Mouse (Mus musculus) midbrain, embryonic 15.5 days (tissue): ENCODE results near the gene Arhgap15. TPM values are rescaled to one million over a fixed set of nuclear protein-coding genes. Genes with fewer than 3 reads are reported as not detected.

ENCODE experiments used
- ATAC-seq: fragments of 200-750 bp; cut with Nextera tagmentation; replicated peaks from 2 replicates; pipeline ENCODE4 v1.8.0; 2017; ENCODE audit warnings: moderate TSS enrichment
- H3K27ac ChIP-seq: fragments of 300-500 bp; sonication (generic); 2 replicates; pipeline ENCODE4 v1.5.1; 2015; ENCODE audit warnings: mild to moderate bottlenecking, inconsistent platforms
- H3K27me3 ChIP-seq: fragments of 300-500 bp; sonication (generic); replicated peaks from 2 replicates; pipeline ENCODE4 v1.6.1; 2015; ENCODE audit warnings: inconsistent platforms
- H3K36me3 ChIP-seq: fragments of 300-500 bp; sonication (generic); replicated peaks from 2 replicates; pipeline ENCODE4 v1.6.1; 2015; ENCODE audit warnings: inconsistent platforms
- H3K4me1 ChIP-seq: fragments of 300-500 bp; sonication (generic); 2 replicates; pipeline ENCODE4 v1.6.1; 2015; ENCODE audit warnings: inconsistent platforms
- H3K4me2 ChIP-seq: fragments of 300-500 bp; sonication (generic); 2 replicates; pipeline ENCODE4 v1.6.1; 2015; ENCODE audit warnings: inconsistent platforms, mild to moderate bottlenecking, moderate library complexity
- H3K4me3 ChIP-seq: fragments of 300-500 bp; sonication (generic); 2 replicates; pipeline ENCODE4 v1.5.1; 2015; ENCODE audit warnings: mild to moderate bottlenecking, inconsistent platforms
- H3K9ac ChIP-seq: fragments of 300-500 bp; sonication (generic); 2 replicates; pipeline ENCODE4 v1.6.1; 2015; ENCODE audit warnings: mild to moderate bottlenecking, inconsistent platforms
- H3K9me3 ChIP-seq: fragments of 300-500 bp; sonication (generic); 2 replicates; pipeline ENCODE4 v1.6.1; 2016; ENCODE audit warnings: inconsistent platforms
- WGBS: fragments of 180-500 bp; shearing (Covaris S2); methylation state at CpG from one replicate; pipeline ENCODE4 v1.1.7; 2015; ENCODE audit warnings: mixed read lengths; 5-methylcytosine and 5-hydroxymethylcytosine counted together
- polyA plus RNA-seq: library from polyadenylated mRNA; unstranded; fragments of >200 nt; fragmentation: Nextera tagmentation; extraction: Ambion mirVana; gene quantifications from 2 replicates; pipeline ENCODE4 v1.2.1, GENCODE M21; 2015

Gene Arhgap15
- polyA plus RNA-seq, 1 experiment from 2014 or later: 0.79 TPM

DNA sequence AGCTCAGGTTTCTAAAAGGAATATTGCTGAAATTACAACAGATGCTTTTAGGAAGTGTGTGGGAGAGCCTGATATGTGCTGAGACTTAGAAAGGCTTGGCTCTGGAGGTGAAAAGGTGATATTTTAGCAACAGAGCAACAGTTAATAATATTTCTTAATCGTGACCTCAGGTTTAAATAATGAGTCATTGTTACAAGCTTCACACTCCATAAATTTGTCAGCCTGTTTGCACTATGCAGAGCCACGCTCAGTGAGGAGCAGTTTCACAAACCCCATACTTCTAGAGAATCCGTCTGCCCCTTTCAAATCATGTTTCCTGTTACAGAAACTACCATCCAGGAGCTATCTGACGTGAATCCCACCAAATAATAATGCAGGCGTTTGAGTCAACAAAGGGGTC lies 213.8 kb downstream of the Arhgap15 start:
- Histone ChIP-seq H3K9me3 (no peaks in the 10 kb centered on the region), H3K4me3 (no peak overlapping the region), H3K27me3 (no peaks in the 10 kb centered on the region), H3K4me2 (no peak overlapping the region), H3K27ac (no peak overlapping the region), H3K36me3 (no peaks in the 10 kb centered on the region), H3K9ac (no peak overlapping the region), H3K4me1 (no peaks in the 10 kb centered on the region)
- no peak for ATAC-seq
- WGBS: 81% methylated on average over 5 of the region's 5 CpGs

DNA sequence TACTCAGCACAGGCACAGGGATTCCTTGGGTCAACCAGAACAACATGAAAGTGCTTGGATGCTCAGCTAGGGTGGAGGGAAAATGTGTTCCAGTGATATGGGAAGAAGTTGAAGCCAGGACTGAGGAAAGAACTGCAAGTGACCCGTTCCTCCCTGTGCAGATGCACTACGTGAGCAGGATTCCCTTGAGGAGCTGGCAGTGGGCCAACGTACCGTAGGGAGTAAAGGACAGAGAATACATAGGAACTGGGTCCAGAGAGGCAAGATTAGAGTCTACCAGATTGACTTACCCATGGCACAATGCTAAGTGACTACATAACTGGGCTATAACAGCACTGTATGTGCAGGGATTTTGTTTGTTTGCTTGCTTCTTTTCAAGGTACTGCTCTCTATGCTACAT lies 220.0 kb downstream of the Arhgap15 start:
- no peaks in the 10 kb centered on the region for H3K9me3 ChIP-seq
- H3K4me1 ChIP-seq: no peaks in the 10 kb centered on the region
- H3K4me3 ChIP-seq: no peak overlapping the region
- no peak overlapping the region for H3K4me2 ChIP-seq
- no peaks in the 10 kb centered on the region for H3K36me3 ChIP-seq
- no peaks in the 10 kb centered on the region for H3K27me3 ChIP-seq
- no peak for ATAC-seq
- WGBS: 52% methylated on average over 4 of the region's 4 CpGs
- no peak overlapping the region for H3K9ac ChIP-seq
- no peak overlapping the region for H3K27ac ChIP-seq

DNA sequence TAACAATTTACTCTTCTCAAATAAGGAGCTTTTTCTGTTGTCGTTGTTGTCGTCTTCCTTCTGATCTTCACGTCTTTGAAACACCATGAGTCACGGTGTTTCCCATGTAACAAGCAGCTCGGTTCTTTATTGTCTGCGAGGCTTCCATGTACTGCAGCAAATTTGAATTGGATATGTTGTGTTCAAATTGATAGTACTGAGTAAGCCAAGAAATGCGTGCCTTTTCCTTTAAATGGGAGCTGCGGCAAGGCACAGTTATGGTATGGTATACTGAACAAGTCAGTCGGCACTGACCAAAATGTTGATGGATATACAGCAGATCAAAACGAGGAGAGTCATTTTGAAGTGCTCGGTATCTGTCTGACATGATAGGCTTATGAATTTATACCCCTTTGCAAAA lies 229.1 kb downstream of the Arhgap15 start:
- H3K9me3 ChIP-seq: no peaks in the 10 kb centered on the region
- ATAC-seq: peak; percentile 30; the same call in 1 of the 2 replicates
- H3K36me3 ChIP-seq: no peaks in the 10 kb centered on the region
- H3K9ac ChIP-seq: no peak overlapping the region
- H3K27ac ChIP-seq: peak overlapping the region; percentile 29; the same call in 1 of the 2 replicates
- H3K4me3 ChIP-seq: no peak overlapping the region
- 54% methylated on average over 11 of the region's 11 CpGs for WGBS
- H3K4me2 ChIP-seq: peak overlapping the region; percentile 21; the same call in 1 of the 2 replicates
- H3K4me1 ChIP-seq: peaks cover 3% of the 10 kb centered on the region; the same call in 1 of the 2 replicates
- no peaks in the 10 kb centered on the region for H3K27me3 ChIP-seq

DNA sequence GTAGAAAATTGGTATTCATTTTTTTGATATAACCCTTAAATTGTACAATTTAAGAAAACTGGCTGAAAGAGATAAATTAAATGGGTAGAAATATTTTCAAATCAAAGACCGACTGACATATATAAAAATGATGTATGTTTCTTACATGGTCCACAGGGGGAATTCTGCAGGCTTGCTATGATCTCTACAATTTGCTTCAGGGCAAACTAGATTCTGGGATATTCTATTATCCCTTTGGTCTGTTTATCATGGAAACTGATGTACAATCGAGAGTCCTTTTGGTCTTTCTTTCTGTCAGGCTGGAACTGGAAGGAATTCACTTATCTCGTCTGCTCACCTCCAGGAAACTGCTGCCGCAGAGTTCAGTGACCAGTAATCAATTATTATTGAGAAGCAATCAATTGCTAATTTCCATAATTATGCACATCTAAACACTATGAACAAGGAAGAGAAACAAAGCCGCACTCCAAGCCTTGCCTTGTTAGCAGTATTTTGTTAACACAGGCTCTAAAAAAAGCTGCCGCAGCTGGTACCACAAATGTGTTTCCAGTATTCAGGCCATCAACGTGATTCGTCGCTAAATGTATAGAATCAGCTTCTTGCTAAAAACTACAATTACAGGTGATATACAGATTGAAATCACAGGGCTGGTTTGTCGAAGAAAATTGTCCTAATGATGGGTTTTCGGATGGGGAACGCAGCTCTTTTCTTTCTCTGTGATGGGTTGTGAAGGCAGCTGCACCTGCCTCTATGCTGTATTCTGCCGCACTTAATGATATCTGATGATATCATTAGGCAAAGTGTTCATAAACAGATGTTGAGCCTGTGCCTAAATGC lies 229.8 kb downstream of the Arhgap15 start:
- Histone ChIP-seq H3K27ac (0 out of 2 replicates have a peak overlapping the region, but pooled peaks have one; percentile 15), H3K4me2 (no peak overlapping the region), H3K4me3 (no peak overlapping the region), H3K9me3 (no peaks in the 10 kb centered on the region), H3K9ac (no peak overlapping the region), H3K36me3 (no peaks in the 10 kb centered on the region), H3K4me1 (peaks cover 3% of the 10 kb centered on the region; the same call in 1 of the 2 replicates), H3K27me3 (no peaks in the 10 kb centered on the region)
- WGBS: 71% methylated on average over 13 of the region's 13 CpGs
- ATAC-seq: no peak

DNA sequence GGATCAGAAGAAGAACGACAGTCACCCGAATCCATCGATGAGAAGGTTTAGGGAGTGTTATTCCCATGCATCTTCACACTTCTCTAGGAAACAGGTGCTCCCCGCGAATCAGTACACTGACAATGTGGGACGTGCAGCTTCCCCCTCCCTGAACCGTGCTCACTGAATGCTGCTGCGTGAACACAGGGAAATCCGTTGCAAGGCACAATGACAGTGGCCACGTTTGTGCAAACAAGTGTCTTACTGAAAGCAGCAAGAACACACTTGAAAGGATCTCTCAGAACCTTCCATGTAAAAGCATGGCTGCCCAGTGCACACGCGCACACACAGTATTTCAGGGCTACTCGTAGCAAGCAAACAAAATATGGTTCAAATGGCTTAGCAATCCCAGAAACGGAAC lies 237.4 kb downstream of the Arhgap15 start:
- WGBS: 80% methylated on average over 14 of the region's 14 CpGs
- no peak overlapping the region for H3K27ac ChIP-seq
- H3K9ac ChIP-seq: no peak overlapping the region
- H3K9me3 ChIP-seq: no peaks in the 10 kb centered on the region
- H3K4me2 ChIP-seq: no peak overlapping the region
- peaks cover 4% of the 10 kb centered on the region; the same call in 1 of the 2 replicates for H3K4me1 ChIP-seq
- no peaks in the 10 kb centered on the region for H3K36me3 ChIP-seq
- H3K4me3 ChIP-seq: no peak overlapping the region
- ATAC-seq: no peak
- no peaks in the 10 kb centered on the region for H3K27me3 ChIP-seq

- peaks cover 4% of the 10 kb centered on the region; the same call in 1 of the 2 replicates for H3K4me1 ChIP-seq
- no peak overlapping the region for H3K9ac ChIP-seq
- no peaks in the 10 kb centered on the region for H3K27me3 ChIP-seq
- WGBS: 45% methylated on average over 3 of the region's 3 CpGs
- H3K4me2 ChIP-seq: no peak overlapping the region
- peak; percentile 52; the same call in 1 of the 2 replicates for ATAC-seq
- H3K27ac ChIP-seq: no peak overlapping the region
- H3K36me3 ChIP-seq: no peaks in the 10 kb centered on the region
- H3K4me3 ChIP-seq: no peak overlapping the region
- no peaks in the 10 kb centered on the region for H3K9me3 ChIP-seq
Measured at GRCm38 (mm10) chr2:43987919-43988318, 239.3 kb downstream of the Arhgap15 start.

- Histone ChIP-seq H3K27ac (peak overlapping the region; percentile 47; the same call in 1 of the 2 replicates), H3K36me3 (no peaks in the 10 kb centered on the region), H3K4me3 (no peak overlapping the region), H3K27me3 (no peaks in the 10 kb centered on the region), H3K9me3 (no peaks in the 10 kb centered on the region), H3K4me2 (no peak overlapping the region), H3K4me1 (peaks cover 4% of the 10 kb centered on the region; the same call in 1 of the 2 replicates), H3K9ac (no peak overlapping the region)
- 41% methylated on average over 5 of the region's 5 CpGs for WGBS
- ATAC-seq: peak; percentile 80; the same call in 1 of the 2 replicates
Measured at GRCm38 (mm10) chr2:43989850-43990249, 241.2 kb downstream of the Arhgap15 start.

- H3K9ac ChIP-seq: no peak overlapping the region
- no peak overlapping the region for H3K4me2 ChIP-seq
- 85% methylated on average over 7 of the region's 7 CpGs for WGBS
- H3K9me3 ChIP-seq: no peaks in the 10 kb centered on the region
- H3K4me3 ChIP-seq: no peak overlapping the region
- H3K4me1 ChIP-seq: peaks cover 4% of the 10 kb centered on the region; the same call in 1 of the 2 replicates
- ATAC-seq: no peak
- no peaks in the 10 kb centered on the region for H3K27me3 ChIP-seq
- no peaks in the 10 kb centered on the region for H3K36me3 ChIP-seq
- no peak overlapping the region for H3K27ac ChIP-seq
Measured at GRCm38 (mm10) chr2:43992510-43992909, 243.9 kb downstream of the Arhgap15 start.

DNA sequence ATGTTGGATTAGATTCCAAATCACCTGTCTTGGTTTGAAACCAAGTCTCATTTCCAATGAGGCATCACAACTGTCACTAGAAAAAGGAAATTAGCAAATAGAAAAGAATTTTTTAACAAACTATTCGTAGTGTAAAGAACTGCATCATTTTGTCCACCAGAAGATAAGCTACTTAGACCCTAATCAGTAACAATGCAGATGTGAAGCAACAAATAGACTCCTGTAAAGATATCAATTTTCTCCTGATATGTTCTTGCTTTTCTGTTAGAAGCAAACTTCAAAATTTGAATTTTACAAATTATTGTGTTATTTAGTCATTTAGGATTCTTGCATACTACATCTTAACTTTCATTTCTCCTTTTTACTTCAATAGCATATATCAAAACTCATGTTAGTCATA lies 253.8 kb downstream of the Arhgap15 start:
- 83% methylated on average over 1 of the region's 1 CpGs for WGBS
- no peaks in the 10 kb centered on the region for H3K27me3 ChIP-seq
- H3K4me3 ChIP-seq: no peak overlapping the region
- ATAC-seq: no peak
- no peaks in the 10 kb centered on the region for H3K9me3 ChIP-seq
- no peak overlapping the region for H3K4me2 ChIP-seq
- no peaks in the 10 kb centered on the region for H3K36me3 ChIP-seq
- no peak overlapping the region for H3K9ac ChIP-seq
- H3K4me1 ChIP-seq: no peaks in the 10 kb centered on the region
- no peak overlapping the region for H3K27ac ChIP-seq

GRCm38 (mm10) chr2:44010249-44010648 lies 261.6 kb downstream of the Arhgap15 start:
- H3K36me3 ChIP-seq: no peaks in the 10 kb centered on the region
- no peak overlapping the region for H3K4me2 ChIP-seq
- H3K4me1 ChIP-seq: no peaks in the 10 kb centered on the region
- no peak for ATAC-seq
- no peak overlapping the region for H3K27ac ChIP-seq
- no peak overlapping the region for H3K4me3 ChIP-seq
- H3K9me3 ChIP-seq: no peaks in the 10 kb centered on the region
- 94% methylated on average over 1 of the region's 1 CpGs for WGBS
- no peaks in the 10 kb centered on the region for H3K27me3 ChIP-seq
- no peak overlapping the region for H3K9ac ChIP-seq

GRCm38 (mm10) chr2:44013388-44013787 lies 264.8 kb downstream of the Arhgap15 start:
- Histone ChIP-seq H3K4me2 (no peak overlapping the region), H3K9me3 (no peaks in the 10 kb centered on the region), H3K27ac (no peak overlapping the region), H3K4me3 (no peak overlapping the region), H3K9ac (no peak overlapping the region), H3K27me3 (no peaks in the 10 kb centered on the region), H3K4me1 (0 out of 2 replicates have a peak, but pooled peaks cover 4% of the 10 kb centered on the region), H3K36me3 (no peaks in the 10 kb centered on the region)
- 87% methylated on average over 5 of the region's 5 CpGs for WGBS
- ATAC-seq: no peak

DNA sequence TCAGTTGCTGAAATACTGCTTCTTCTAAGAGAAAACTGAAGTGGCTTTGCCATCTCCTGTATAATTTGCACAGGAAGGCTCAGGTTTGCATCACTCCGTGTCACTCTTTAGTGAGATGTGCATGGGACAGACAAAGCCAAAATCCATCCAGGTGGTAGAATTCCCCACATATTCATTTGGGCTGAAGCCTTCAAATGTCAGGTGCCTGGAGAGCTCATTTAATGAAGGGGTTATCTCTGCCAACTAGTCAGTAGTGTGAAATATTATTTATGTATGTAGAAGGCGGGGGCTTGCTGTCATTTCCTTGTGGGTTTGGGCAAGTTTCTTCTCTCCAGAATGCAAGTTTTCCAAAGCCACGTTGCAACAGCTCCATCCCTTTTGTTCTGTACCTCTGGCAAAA lies 268.1 kb downstream of the Arhgap15 start:
- Histone ChIP-seq H3K4me2 (no peak overlapping the region), H3K36me3 (no peaks in the 10 kb centered on the region), H3K4me1 (0 out of 2 replicates have a peak, but pooled peaks cover 4% of the 10 kb centered on the region), H3K27ac (no peak overlapping the region), H3K27me3 (no peaks in the 10 kb centered on the region), H3K4me3 (no peak overlapping the region), H3K9me3 (no peaks in the 10 kb centered on the region), H3K9ac (no peak overlapping the region)
- 62% methylated on average over 3 of the region's 3 CpGs for WGBS
- no peak; the same call in 1 of the 2 replicates for ATAC-seq
